Mouse (Mus musculus): ENCODE measurements around the gene Ing4. TPM values are rescaled to one million over a fixed set of nuclear protein-coding genes. Genes with fewer than 3 reads are reported as not detected.

Ing4 gene
- polyA plus RNA-seq (2014; fragmentation: Nextera tagmentation; extraction: Ambion mirVana), result 67.1 and 76.1 TPM in 2 replicates

DNA sequence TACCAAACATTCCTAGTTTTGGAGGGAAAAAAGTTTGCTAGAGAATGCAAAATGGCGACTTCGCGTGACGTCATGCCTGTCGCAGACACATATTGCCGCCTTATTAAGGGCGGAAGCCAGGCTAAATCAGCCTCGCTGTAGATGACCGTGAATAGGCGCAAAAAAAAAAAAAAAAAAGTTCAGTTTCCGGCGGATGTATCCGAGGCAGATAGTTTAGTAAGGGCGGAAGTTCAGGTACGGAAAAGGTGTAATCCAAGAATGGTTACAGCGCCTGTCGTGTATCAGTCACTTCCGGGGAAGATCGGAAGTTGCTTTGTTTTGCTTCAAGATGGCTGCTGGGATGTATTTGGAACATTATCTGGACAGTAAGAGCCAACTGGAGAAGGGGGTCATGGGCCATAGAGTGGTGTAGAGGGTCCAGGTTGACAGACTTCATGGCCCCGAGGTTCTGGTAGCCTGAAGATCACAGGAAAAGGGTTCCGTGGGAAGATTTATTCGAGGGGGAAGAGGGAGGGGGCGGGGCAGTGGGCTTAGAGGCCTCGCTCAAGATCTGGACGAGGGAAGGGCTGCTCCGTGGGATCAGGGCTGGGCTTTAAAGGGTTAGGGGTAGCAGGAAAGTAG lies at the start of gene Ing4:
TSS of gene Ing4 (plus strand) at position 228 of the 621 bp plus-strand sequence.
- peak within 1 kb of the TSS; percentile 57 to 98 for H3K4me3 ChIP-seq (ENCODE audit: control insufficient read depth in 1 of 2, insufficient read depth in 1 of 2, low read depth in 1 of 2, low read length in 2 of 2)
- H3K36me3 ChIP-seq (ENCODE audit: control insufficient read depth, insufficient read depth, low read length), result peaks cover 46% of the 10 kb centered on the region
- peak; percentile 95 for ATAC-seq (ENCODE audit: insufficient number of reproducible peaks, insufficient read depth, low FRiP score, low read depth)
- peaks cover 5% of the 10 kb centered on the region in 2 experiments; a peak in 3 of 4 replicates for H3K4me1 ChIP-seq (ENCODE audit: control insufficient read depth in 2 of 2, insufficient read depth in 2 of 2, low read length in 2 of 2)
- 1% methylated on average over 26 of the region's 26 CpGs for whole genome bisulfite sequencing
- H3K4me2 ChIP-seq (ENCODE audit: low read length), result peak within 1 kb of the TSS; percentile 79
- H3K27me3 ChIP-seq (ENCODE audit: control insufficient read depth, insufficient read depth, low read length), result no peaks in the 10 kb centered on the region
- peak within 1 kb of the TSS; percentile 74 for H3K9ac ChIP-seq (ENCODE audit: low read length)
- peak within 1 kb of the TSS; percentile 71 to 80 for H3K27ac ChIP-seq (replicated peaks in 1 of 2; ENCODE audit: control insufficient read depth in 1 of 2, insufficient read depth in 1 of 2, low read depth in 2 of 2, low read length in 2 of 2)
- H3K9me3 ChIP-seq (ENCODE audit: control insufficient read depth, low read length), result no peaks in the 10 kb centered on the region

DNA sequence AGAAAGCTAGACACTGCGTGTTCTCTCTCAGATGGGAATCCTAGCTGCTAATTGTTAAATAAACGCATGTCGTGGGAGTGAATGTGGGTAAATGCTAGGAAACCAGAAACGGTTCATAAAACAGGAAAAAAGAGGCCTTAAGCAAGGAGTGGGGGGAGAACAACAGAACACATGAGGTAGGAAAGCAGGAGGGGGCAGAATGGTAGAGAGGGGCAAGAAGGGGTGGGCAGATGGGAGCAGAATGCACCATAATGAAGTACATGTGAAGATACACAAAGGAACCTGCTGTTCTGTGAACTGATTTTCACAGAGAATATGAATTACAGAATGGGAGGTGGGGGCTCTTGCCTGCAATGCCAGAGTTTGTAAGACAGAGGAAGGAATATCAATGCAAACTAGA lies 47.3 kb upstream of the Ing4 start:
- WGBS, result 69% methylated on average over 4 of the region's 4 CpGs
- Histone ChIP-seq H3K4me1 (ENCODE audit: control insufficient read depth in 2 of 2, insufficient read depth in 2 of 2, low read length in 2 of 2) (peaks cover 6 to 11% of the 10 kb centered on the region in 2 experiments; a peak in 3 of 4 replicates), H3K9ac (ENCODE audit: low read length) (no peak overlapping the region), H3K36me3 (ENCODE audit: control insufficient read depth, insufficient read depth, low read length) (no peaks in the 10 kb centered on the region), H3K9me3 (ENCODE audit: control insufficient read depth, low read length) (0 out of 2 replicates have a peak, but pooled peaks cover 7% of the 10 kb centered on the region), H3K27ac (replicated peaks in 1 of 2; ENCODE audit: control insufficient read depth in 1 of 2, insufficient read depth in 1 of 2, low read depth in 2 of 2, low read length in 2 of 2) (no peak overlapping the region), H3K27me3 (ENCODE audit: control insufficient read depth, insufficient read depth, low read length) (peaks cover 45% of the 10 kb centered on the region), H3K4me3 (ENCODE audit: control insufficient read depth in 1 of 2, insufficient read depth in 1 of 2, low read depth in 1 of 2, low read length in 2 of 2) (no peak overlapping the region), H3K4me2 (ENCODE audit: low read length) (no peak overlapping the region)
- no peak for ATAC-seq (ENCODE audit: insufficient number of reproducible peaks, insufficient read depth, low FRiP score, low read depth)

DNA sequence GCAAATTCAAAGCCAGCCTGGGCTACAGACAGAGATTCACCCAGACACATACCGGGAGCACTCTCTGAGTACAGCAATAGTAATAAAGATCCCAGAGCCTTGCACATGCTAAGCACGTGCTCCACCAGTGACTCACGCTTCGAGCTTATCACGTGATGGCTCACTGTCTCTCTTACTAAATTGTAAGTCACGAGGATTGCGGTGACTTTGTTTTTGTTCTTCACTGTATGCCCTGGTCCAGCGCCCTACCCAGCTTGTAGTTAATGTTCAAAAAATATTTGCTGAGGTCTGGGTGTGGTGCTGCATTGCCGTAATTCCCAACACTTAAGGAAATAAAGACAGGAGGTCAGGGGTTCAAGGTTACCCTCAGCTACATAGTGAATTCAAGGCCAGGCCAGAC lies 46.2 kb upstream of the Ing4 start:
- Histone ChIP-seq H3K27me3 (ENCODE audit: control insufficient read depth, insufficient read depth, low read length) (peaks cover 55% of the 10 kb centered on the region), H3K36me3 (ENCODE audit: control insufficient read depth, insufficient read depth, low read length) (no peaks in the 10 kb centered on the region), H3K9me3 (ENCODE audit: control insufficient read depth, low read length) (0 out of 2 replicates have a peak, but pooled peaks cover 7% of the 10 kb centered on the region), H3K4me2 (ENCODE audit: low read length) (no peak overlapping the region), H3K4me3 (ENCODE audit: control insufficient read depth in 1 of 2, insufficient read depth in 1 of 2, low read depth in 1 of 2, low read length in 2 of 2) (no peak overlapping the region), H3K27ac (replicated peaks in 1 of 2; ENCODE audit: control insufficient read depth in 1 of 2, insufficient read depth in 1 of 2, low read depth in 2 of 2, low read length in 2 of 2) (no peak overlapping the region), H3K4me1 (ENCODE audit: control insufficient read depth in 2 of 2, insufficient read depth in 2 of 2, low read length in 2 of 2) (peaks cover 6 to 14% of the 10 kb centered on the region in 2 experiments; a peak in 3 of 4 replicates), H3K9ac (ENCODE audit: low read length) (no peak overlapping the region)
- ATAC-seq (ENCODE audit: insufficient number of reproducible peaks, insufficient read depth, low FRiP score, low read depth), result no peak
- 74% methylated on average over 9 of the region's 9 CpGs for WGBS

DNA sequence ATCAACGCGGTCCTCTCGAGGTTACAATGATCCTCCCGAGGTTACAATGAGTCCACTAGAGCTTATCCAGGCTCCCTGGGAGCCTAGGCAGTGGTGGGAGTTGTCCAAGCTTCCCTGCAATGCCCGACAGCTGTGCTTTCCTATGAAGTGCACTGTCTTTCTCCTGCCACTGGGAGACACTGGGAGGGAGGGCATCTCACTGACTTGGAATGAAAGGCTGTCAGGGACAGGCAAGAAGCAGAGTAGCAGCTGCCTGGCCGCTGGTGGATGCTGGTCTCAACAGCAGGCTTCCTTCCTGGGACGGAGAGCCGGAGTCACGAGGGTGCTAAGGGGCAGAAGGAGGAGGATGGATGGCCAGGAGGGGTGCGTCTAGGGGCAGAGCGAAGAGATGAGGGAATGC lies 45.7 kb upstream of the Ing4 start:
- Histone ChIP-seq H3K27ac (replicated peaks in 1 of 2; ENCODE audit: control insufficient read depth in 1 of 2, insufficient read depth in 1 of 2, low read depth in 2 of 2, low read length in 2 of 2) (no peak overlapping the region), H3K4me3 (ENCODE audit: control insufficient read depth in 1 of 2, insufficient read depth in 1 of 2, low read depth in 1 of 2, low read length in 2 of 2) (no peak overlapping the region), H3K9ac (ENCODE audit: low read length) (no peak overlapping the region), H3K4me2 (ENCODE audit: low read length) (0 out of 2 replicates have a peak overlapping the region, but pooled peaks have one; percentile 3), H3K36me3 (ENCODE audit: control insufficient read depth, insufficient read depth, low read length) (no peaks in the 10 kb centered on the region), H3K4me1 (ENCODE audit: control insufficient read depth in 2 of 2, insufficient read depth in 2 of 2, low read length in 2 of 2) (peaks cover 6 to 14% of the 10 kb centered on the region in 2 experiments; a peak in 3 of 4 replicates), H3K27me3 (ENCODE audit: control insufficient read depth, insufficient read depth, low read length) (peaks cover 60% of the 10 kb centered on the region), H3K9me3 (ENCODE audit: control insufficient read depth, low read length) (0 out of 2 replicates have a peak, but pooled peaks cover 7% of the 10 kb centered on the region)
- WGBS, result 14% methylated on average over 11 of the region's 11 CpGs
- ATAC-seq (ENCODE audit: insufficient number of reproducible peaks, insufficient read depth, low FRiP score, low read depth), result no peak

DNA sequence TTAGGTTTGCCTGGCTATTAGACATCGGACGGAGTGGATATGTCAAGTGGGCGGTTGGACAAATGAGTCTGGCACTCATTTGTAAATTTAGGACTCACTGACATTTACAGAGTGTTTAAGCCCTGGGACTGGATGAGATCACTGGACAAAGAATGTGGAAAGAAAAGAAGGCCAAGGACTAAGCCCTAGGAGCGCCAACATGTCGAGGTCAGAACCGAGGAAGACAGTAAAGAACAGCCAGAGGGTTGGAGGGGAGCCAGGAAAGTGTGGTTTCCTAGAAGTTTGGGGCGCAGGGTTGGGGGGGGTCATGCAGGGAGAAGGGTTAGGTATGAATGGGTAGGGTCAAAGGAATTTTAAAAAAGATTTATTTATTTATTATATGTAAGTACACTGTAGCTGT lies 44.3 kb upstream of the Ing4 start:
- 67% methylated on average over 7 of the region's 7 CpGs for WGBS
- no peak overlapping the region for H3K9ac ChIP-seq (ENCODE audit: low read length)
- H3K27ac ChIP-seq (replicated peaks in 1 of 2; ENCODE audit: control insufficient read depth in 1 of 2, insufficient read depth in 1 of 2, low read depth in 2 of 2, low read length in 2 of 2), result no peak overlapping the region
- H3K9me3 ChIP-seq (ENCODE audit: control insufficient read depth, low read length), result no peaks in the 10 kb centered on the region
- H3K4me1 ChIP-seq (ENCODE audit: control insufficient read depth in 2 of 2, insufficient read depth in 2 of 2, low read length in 2 of 2), result peaks cover 6 to 14% of the 10 kb centered on the region in 2 experiments; a peak in 3 of 4 replicates
- H3K4me2 ChIP-seq (ENCODE audit: low read length), result no peak overlapping the region
- no peak overlapping the region for H3K4me3 ChIP-seq (ENCODE audit: control insufficient read depth in 1 of 2, insufficient read depth in 1 of 2, low read depth in 1 of 2, low read length in 2 of 2)
- no peaks in the 10 kb centered on the region for H3K36me3 ChIP-seq (ENCODE audit: control insufficient read depth, insufficient read depth, low read length)
- H3K27me3 ChIP-seq (ENCODE audit: control insufficient read depth, insufficient read depth, low read length), result peaks cover 74% of the 10 kb centered on the region
- ATAC-seq (ENCODE audit: insufficient number of reproducible peaks, insufficient read depth, low FRiP score, low read depth), result no peak

DNA sequence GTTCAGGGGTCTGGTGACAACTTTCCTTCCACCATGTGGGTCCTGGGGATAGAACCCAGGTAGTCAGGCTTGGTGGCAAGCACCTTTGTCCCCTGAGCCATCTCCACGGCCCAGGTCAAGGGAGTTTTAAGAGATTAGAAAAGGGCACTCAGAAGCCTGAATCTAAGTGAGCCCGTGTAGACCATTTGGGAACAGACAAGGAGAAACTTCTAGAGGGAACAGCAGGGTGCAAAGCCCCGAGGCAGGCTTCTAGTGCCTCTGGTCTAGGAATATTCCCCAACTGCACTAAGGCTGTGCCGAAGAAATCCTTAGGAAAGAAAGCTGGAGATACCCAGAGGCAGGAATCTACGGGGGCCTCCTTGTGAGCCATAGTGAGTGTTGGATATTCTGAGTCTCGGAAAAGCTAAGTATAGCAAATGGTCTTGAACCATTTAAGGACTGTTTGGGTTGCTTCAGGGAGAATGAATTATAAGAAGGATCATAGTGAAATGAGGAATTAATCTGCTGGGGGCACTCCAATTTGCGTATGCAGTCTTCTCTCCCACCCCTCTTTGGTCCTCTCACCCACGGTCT lies 43.6 kb upstream of the Ing4 start:
- H3K27me3 ChIP-seq (ENCODE audit: control insufficient read depth, insufficient read depth, low read length), result peaks cover 80% of the 10 kb centered on the region
- H3K9me3 ChIP-seq (ENCODE audit: control insufficient read depth, low read length), result no peaks in the 10 kb centered on the region
- 0 out of 4 replicates have a peak overlapping the region, but pooled peaks of 1 of the 2 experiments have one; percentile 56 for H3K4me3 ChIP-seq (ENCODE audit: control insufficient read depth in 1 of 2, insufficient read depth in 1 of 2, low read depth in 1 of 2, low read length in 2 of 2)
- H3K36me3 ChIP-seq (ENCODE audit: control insufficient read depth, insufficient read depth, low read length), result no peaks in the 10 kb centered on the region
- no peak overlapping the region for H3K27ac ChIP-seq (replicated peaks in 1 of 2; ENCODE audit: control insufficient read depth in 1 of 2, insufficient read depth in 1 of 2, low read depth in 2 of 2, low read length in 2 of 2)
- ATAC-seq (ENCODE audit: insufficient number of reproducible peaks, insufficient read depth, low FRiP score, low read depth), result no peak
- H3K4me1 ChIP-seq (ENCODE audit: control insufficient read depth in 2 of 2, insufficient read depth in 2 of 2, low read length in 2 of 2), result peaks cover 6 to 14% of the 10 kb centered on the region in 2 experiments; a peak in 3 of 4 replicates
- 38% methylated on average over 8 of the region's 8 CpGs for WGBS
- peak overlapping the region; percentile 97 for H3K4me2 ChIP-seq (ENCODE audit: low read length)
- no peak overlapping the region for H3K9ac ChIP-seq (ENCODE audit: low read length)

DNA sequence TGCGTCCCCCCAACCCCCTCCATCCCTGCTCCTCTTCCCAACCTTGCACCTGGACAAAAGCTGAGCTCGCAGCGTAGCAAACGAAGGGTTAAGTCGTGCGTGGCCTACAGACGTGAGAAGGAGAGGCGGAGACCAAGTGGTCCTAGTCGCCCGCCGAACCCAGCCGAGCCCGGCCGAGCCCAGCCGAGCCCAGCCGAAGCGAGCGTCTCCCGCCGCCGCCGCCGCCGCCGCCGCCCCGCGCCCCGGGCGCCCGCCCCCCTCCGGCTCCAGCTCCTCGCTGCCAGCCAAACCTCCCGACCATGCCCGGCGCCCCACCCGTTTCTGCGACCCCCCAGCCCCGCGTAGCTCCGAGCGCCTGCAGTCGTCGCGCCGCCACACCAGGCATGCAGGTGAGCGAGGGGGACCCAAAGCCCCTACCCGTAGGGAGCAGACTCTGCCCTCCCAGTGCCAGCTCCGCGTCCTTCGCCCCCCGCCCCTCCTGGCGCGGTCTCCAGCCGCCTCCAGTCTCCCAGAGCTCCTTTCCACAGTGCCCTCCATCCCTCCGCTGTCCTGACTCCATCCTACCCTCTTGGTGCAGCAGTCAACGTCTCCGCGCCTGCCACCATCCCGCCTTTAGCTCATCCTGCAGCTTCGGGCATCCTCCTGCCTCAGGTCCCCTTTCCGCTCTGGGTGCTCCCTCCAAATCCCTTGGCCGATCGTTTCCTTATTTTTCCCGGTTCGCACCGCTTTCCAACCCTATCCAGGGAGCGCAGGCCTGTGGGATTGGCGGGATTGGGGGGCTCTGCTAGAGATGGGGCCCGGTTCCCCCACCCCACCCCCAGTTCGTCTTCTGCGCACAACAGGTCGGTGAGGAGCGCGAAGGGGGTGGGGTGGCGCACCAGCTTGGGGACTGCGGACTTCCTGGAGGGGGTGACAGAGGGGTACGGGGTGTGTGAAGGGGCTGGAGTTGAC lies 42.7 kb upstream of the Ing4 start, which contains the start of gene Pianp:
TSS of gene Pianp (plus strand) at position 144 of the 951 bp plus-strand sequence.
- peak within 1 kb of the TSS; percentile 97 for H3K4me2 ChIP-seq (ENCODE audit: low read length)
- peak within 1 kb of the TSS; percentile 65 for H3K9ac ChIP-seq (ENCODE audit: low read length)
- peak within 1 kb of the TSS; percentile 48 to 56 for H3K4me3 ChIP-seq (ENCODE audit: control insufficient read depth in 1 of 2, insufficient read depth in 1 of 2, low read depth in 1 of 2, low read length in 2 of 2)
- H3K27ac ChIP-seq (replicated peaks in 1 of 2; ENCODE audit: control insufficient read depth in 1 of 2, insufficient read depth in 1 of 2, low read depth in 2 of 2, low read length in 2 of 2), result no peak within 1 kb of the TSS
- 1% methylated on average over 51 of the region's 78 CpGs for WGBS
- peak; percentile 19; the same call in 1 of the 2 replicates for ATAC-seq (ENCODE audit: insufficient number of reproducible peaks, insufficient read depth, low FRiP score, low read depth)
- peaks cover 89% of the 10 kb centered on the region for H3K27me3 ChIP-seq (ENCODE audit: control insufficient read depth, insufficient read depth, low read length)
- peaks cover 6 to 14% of the 10 kb centered on the region in 2 experiments; a peak in 3 of 4 replicates for H3K4me1 ChIP-seq (ENCODE audit: control insufficient read depth in 2 of 2, insufficient read depth in 2 of 2, low read length in 2 of 2)
- H3K9me3 ChIP-seq (ENCODE audit: control insufficient read depth, low read length), result no peaks in the 10 kb centered on the region
- no peaks in the 10 kb centered on the region for H3K36me3 ChIP-seq (ENCODE audit: control insufficient read depth, insufficient read depth, low read length)
